Mouse (Mus musculus) small intestine, adult 2 months (tissue): ENCODE measurements around the gene Usp19.

Source experiments
- CTCF ChIP-seq: fragments of 200-500 bp; IDR thresholded peaks from 2 replicates; pipeline ENCODE4 v1.5.1; 2012; ENCODE audit warnings: low read depth, mild to moderate bottlenecking, control low read depth, inconsistent platforms, low read length, moderate library complexity, mixed read lengths; ENCODE audit not compliant: insufficient replicate concordance, insufficient read length; ENCODE audit errors: extremely low read depth
- POLR2A ChIP-seq: fragments of 200-500 bp; IDR thresholded peaks from 2 replicates; pipeline ENCODE4 v1.6.1; 2012; ENCODE audit warnings: low read depth, mild to moderate bottlenecking, control low read depth, inconsistent platforms, low read length, moderate library complexity

GRCm38 (mm10) chr9:108449860-108450259, 40.5 kb upstream of the Usp19 start:
- TF ChIP-seq POLR2A (no peak), CTCF (no peak)
